Mouse (Mus musculus) thymus, postnatal 10 days (tissue): ENCODE results near the gene Sephs2.

ENCODE experiments used
- DNase-seq, 2 experiments: peaks; one replicate each; pipeline ENCODE4 v3.0.0; 2021; ENCODE audit warnings: low spot score in 2 of 2

The Sephs2 gene

GRCm38 (mm10) chr7:127233368-127233749 is 40.5 kb downstream of the Sephs2 start:
- DNase-seq, result no peak

DNA sequence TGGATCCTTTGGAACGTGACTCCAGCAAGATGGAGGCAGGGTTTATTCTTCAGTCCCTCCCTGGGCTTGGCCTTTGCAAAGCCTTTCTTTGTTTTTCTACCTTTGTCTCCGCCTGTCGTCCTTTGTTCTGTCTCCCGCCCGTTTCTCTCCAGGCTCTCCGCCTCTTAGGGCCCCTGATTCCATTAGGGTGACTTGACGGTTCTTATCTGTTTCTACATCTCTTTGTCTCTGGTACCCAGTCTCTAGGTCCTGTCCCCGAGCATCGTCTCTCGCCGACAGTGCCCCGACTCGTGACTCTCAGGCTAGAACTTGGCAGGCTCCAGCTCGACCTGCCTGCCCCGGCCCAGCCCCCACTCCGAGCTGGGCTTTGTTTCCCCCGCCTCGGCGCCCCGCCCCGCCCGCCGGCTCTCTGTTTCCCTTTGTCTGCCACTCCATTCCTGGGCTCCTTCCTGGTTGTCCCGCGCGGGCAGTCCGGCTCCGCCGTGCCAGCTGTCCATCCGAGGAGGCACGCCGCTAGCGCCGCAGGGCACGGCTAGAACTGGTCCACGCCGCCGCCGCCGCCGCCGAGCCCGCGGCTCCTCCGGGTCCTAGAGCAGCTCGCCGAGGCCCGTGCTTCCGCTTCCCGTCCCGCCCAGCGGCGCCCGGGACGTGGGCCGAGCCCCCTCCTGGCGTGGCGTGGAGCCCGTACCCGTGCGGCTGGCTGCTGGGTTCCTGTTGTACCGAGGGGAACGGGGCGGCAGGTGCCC is 41.1 kb downstream of the Sephs2 start, which contains the start of the genes Zfp553 and Sept1:
TSS of gene Zfp553 (plus strand) at position 440 of the 746 bp plus-strand sequence.
TSS of gene Sept1 (minus strand) at position 509 of the 746 bp plus-strand sequence.
- peak; percentile 76 to 78 for DNase-seq

DNA sequence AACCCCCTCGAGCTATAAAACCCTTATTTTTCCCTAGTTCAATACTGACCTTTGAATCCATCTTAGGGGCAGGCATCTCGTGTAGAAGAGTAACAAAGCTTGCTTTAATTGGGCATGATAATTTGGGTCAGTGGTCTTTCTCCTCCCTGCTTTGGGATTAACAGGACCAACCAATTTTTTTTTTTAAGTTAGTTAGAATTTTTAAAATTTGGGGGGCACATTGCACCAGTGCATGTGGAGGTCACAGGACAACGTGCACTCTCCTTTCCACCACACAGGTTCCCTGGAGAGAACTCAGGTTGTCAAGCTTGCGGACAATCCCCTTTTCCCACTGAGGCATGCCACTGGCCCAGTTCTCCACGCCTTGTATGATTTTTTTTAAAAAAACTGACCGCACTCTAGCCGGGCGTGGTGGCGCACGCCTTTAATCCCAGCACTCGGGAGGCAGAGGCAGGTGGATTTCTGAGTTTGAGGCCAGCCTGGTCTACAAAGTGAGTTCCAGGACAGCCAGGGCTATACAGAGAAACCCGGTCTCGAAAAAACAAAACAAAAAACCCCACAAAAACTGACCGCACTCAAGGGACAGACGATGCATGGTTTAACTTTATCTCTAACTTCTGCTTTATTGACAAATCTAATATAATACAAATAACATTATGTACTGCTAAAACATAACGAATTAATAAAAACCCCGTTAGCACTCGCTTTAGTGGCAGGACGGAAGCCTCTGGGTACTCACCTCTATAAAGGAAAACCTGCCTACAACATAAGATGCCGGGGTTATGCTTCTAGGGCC is 41.8 kb downstream of the Sephs2 start:
- no peak for DNase-seq

- DNase-seq, result no peak
These were observed 42.5 kb downstream of the Sephs2 start for GRCm38 (mm10) chr7:127231376-127231775.

GRCm38 (mm10) chr7:127228615-127229303 is 45.1 kb downstream of the Sephs2 start:
- DNase-seq, result peak; percentile 83 to 94

- DNase-seq, result no peak
These were observed 48.5 kb downstream of the Sephs2 start for GRCm38 (mm10) chr7:127225147-127225995.

DNA sequence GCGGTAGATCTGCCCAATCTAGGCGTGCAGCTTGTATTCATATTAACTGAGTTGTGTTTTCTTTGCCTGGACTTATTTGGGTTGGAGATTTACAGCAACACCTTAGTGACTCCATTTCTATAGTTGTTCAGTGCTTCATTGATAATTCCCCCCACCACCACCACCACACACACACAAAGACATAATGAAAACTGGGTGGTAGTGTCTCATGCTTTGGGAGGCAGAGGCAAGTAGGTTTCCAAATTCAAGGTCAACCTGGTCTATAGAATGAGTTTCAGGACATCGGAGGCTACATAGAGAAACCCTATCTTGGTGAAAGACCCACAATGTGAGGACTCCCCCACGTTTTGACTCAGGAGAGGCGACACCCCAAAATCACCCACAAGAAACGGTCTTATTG is 49.2 kb downstream of the Sephs2 start:
- no peak for DNase-seq

- no peak for DNase-seq
These were observed 50.1 kb downstream of the Sephs2 start for GRCm38 (mm10) chr7:127223515-127224478.

DNA sequence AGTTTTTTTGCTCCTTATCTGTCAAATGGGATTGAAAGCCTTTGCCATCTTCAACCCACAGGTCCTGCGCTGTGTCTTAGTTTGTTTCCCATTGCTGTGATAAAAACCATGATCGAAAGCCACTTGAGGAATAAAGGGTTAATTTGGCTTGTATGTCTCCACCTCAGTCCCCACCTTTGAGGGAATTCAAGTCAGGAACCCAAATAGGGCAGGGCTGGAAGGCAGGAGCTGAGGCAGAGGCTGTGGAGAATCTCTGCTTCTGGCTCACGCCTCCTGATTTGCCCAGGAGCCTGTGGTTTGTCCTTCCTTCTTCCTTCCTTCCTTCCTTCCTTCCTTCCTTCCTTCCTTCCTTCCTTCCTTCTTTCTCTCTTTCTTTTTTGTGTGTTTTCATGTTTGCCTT is 50.7 kb downstream of the Sephs2 start:
- DNase-seq, result no peak
